Mouse (Mus musculus) urinary bladder, postnatal 36 days (tissue): Measurements from ENCODE around the gene Ttll1.

Experiments
- DNase-seq, 2 experiments: peaks; one replicate each; pipeline ENCODE4 v3.0.0; 2022; ENCODE audit warnings: low spot score in 2 of 2, mixed read lengths in 1 of 2

Gene Ttll1

DNA sequence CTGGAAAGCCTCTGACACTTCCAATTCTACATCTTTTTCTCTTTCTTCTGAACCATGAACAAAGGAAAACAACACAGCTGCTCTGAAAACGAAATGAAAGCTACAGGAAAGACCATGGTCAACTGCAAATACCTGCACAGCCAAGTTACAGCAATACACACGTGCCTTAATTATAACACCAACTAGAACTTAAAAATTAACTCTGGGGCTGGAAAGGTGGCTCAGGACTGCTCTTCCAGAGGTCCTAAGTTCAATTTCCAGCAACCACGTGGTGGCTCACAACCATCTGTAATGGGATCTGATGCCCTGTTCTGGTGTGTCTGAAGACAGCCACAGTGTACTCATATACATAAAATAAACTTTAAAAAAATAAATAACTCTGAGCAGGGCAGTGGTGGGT lies 55.7 kb downstream of the Ttll1 start:
- DNase-seq, result no peak

- no peak for DNase-seq
These were observed 56.3 kb downstream of the Ttll1 start for GRCm38 (mm10) chr15:83454419-83454818.

DNA sequence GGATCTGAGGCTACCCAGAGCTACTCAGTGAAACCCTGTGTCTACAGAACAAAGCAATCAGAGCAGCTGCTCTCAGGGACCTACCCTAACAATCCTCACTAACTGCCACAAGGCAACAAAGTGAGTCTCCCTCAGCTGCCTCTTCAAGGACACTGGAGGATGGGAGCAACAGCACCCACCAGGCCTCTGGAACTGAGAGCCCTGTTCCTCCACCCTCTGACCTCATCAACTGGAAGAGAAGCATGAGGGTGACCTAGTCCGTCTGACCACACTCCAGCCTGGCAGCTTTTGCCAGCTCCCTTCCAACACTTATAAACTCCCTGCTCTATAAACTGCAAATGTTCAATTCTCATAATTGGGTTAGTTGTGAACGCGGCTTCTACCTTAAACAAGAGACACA lies 56.8 kb downstream of the Ttll1 start:
- no peak for DNase-seq

DNA sequence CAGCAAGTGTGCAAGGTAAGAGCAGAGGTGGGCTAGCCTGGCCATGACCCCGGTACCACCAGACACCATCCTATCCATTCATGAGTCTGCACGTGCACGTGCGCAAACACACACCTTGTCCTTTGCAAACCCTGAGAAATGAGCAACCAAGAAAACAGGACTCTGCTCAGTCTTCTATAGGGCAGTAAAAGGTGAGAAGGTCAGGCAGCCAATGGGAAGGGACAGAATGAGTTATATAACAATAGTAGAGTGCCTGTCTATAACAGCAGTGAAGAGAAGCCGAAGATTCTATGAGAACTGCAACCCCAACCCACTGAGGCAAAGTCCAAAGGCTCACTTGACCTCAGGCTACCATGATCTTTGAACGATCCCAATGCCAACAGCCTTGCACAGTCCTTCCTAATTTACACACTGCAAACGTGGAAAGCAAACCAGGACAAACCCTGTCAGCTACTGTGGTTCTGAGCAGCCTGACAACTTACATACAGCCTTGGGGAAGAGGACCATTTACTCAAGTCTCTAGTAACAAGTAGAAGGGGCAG lies 58.4 kb downstream of the Ttll1 start:
- DNase-seq, result no peak

DNA sequence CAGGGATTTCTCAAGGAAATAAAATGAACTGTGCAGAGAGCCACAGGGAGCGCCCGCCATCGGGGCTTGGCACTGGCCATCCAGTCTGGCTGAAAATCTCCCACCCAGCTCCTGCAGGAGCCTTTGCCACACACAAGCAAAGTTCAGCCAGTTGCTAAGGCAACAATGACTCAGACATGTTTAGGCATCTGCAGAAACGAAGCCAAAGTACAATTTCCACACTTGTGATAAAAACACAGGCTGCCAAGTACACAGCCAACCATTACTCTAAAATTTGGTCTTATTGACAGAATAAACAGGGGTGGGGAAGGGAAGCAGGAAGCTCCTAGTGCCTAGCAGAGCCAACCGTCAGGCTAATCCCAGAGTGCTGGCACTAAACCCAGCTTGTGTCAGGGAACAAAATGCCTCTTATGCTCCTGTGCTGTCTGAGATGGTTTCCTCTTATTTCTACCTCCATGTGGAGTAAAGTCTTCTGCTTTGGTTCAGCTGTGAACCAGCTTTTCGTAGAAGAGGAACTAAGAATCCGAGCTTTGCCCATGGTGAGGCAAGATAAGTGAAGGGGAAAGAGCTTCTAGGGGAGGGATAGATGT lies 59.0 kb downstream of the Ttll1 start:
- DNase-seq, result peak in 1 of 2 experiments; percentile 69

DNA sequence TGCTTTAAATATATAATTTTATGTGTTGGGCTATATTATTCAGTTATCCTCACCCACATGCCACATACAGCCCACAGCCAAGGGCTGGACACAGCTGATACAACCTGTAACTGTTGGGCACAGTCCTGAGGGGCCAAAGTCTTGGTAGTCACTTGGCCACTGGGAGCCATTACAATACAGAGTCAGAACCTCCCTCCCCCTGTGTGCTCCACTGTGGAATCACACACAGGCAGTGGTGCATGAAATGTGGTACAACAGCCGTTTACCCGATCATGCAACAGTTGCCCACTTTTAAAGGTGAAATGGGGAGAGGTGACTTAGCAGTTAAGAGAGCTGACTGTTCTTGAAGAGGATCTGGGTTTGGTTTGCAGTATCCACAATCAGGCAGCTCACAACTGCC lies 60.7 kb downstream of the Ttll1 start:
- DNase-seq, result no peak

- no peak for DNase-seq
These were observed 62.0 kb downstream of the Ttll1 start for GRCm38 (mm10) chr15:83448646-83449045.

DNA sequence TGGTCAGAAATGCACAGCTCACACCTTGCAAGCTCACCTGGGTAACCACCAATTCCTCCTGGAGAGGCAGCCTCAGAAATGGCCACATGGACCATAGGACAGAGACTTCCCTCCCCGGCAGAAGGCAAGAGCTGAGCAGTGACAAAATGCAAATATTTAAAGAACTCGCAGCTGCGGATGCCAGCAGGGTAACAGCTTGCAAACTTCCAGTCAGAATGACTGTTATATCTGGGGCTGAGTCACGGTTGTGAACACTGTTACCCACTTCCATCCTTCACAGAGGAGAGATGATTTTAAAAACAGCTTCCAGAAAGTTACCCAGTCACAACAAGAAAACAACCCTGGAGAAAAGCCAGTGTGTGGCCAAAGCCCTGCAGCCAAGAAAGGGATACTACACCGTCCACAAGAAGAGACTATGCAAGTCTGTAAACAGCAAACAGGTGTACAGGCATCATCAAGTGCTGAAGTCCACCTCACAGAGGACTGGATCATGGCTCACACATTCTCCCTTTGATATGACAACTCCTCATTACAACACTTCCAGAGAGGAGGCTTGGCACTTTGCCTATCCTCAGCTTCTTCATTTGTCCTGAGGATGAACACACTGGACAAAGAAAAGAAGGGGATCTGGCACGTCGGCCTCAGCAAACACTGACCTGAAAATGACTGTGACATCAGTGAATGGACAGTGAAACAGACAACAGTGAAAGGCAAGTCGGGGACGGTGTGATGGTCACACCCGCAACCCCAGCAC lies 62.7 kb downstream of the Ttll1 start:
- DNase-seq, result no peak

- DNase-seq, result no peak
These were observed 64.8 kb downstream of the Ttll1 start for GRCm38 (mm10) chr15:83445908-83446307.

DNA sequence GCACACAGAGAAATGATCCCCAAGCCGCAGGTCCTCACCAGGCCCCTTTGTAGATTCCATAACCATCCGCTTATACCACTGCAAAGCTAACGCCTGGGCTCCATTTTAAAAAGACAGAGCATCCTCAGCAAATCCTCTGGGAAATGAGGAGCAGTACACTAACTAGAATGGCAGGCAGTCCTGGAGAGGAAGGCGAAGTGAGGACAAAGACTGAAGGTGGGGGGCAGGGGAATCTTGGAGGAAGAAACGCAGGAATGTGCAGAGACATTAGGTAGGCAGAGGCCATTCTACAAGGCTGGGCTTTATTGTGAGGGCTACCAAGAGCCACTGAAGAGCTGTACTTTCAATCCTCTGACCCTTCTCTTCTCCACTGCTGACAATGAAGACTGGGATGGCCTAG lies 65.3 kb downstream of the Ttll1 start:
- no peak for DNase-seq

DNA sequence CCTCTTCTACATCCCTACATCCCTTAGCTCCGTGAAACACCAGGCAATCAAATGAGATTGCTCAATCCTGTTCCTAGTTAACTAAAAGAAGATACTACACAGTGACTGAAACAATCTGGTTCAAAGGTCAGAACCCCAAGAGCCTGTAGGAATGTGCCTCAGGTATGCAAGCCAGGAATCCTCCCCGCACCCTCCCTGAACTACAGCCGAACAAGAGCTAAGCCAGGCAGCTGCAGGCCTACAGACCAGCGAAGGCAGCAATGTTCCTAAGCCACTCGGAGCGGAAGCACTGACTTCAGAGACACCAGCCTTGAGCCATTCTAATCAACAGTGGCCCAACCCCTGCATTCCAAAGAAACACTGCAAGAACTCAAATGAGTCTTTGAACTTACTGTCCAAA lies 66.3 kb downstream of the Ttll1 start:
- no peak for DNase-seq

- no peak for DNase-seq
These were observed 68.1 kb downstream of the Ttll1 start for GRCm38 (mm10) chr15:83442495-83443037.

DNA sequence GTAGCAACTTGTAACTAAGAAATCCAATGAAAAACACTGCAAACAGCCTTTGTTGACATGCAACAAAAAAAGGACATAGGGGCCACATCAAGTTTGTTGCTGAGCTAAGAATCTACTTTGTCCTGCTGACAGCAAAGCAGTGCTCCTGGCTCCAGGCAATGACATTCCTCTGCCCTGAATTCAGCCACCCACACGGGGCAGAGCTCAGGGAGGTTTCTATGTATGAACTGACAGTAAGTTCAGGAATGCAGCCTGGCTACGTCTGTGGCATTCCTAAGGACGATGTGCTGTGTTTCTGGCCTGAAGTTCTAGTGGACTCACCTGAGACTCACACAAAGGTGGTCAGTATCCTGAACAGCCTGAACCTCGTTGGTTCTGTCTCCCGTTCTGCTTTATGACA lies 70.0 kb downstream of the Ttll1 start:
- no peak for DNase-seq

DNA sequence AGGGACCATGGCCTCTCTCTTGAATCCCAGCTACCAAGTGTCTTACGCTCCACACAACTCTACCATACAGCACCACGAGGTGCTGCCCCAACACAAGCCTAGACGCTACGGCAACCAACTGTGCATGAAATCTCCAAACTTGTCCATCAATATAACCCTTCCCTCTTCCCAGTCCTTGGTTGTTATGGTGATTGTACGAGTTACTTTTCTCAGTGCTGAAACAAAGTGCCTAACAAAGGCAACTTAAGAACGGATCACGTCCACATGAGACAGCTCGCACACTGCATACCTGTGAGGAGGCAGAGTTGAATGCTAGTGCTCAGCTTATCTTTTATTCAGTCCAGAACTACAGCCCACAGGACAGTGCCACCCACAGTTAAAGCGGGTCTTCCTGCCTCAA lies 74.2 kb downstream of the Ttll1 start:
- no peak for DNase-seq

DNA sequence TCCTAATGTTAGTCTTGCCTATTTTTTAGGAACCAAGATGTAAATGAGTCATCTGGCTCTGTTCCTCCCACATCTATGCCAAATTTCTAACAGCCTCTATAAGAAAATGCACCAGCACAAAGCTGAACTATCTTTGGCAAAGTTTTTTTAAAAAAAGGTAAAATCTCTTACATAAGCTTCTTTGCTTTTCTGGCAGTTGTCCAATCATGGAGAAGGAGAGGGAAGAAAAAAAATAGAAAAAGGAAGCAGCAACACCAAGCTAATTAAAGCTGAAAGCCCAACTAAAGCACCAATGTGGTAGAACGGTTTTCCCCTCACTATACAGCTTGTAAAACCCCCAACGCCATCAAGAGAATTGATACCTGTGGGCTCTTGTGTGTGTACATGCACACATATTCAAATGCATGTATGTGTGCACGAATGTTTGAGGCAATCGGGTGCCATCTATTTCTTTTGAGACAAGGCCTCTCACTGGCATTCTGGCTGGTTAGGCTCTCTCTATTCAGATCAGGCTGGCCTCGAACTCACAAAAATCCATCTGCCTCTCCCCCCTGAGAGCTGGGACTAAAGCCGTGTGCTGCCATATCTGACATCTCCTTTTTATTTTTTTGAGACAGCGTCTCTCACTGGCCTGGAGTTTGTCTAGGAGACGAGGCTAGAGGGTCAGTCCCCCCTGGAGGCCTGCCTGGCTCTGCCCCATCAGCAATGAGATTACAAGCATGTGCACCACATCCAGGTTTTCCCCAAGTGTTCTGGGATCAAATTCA lies 75.2 kb downstream of the Ttll1 start:
- DNase-seq, result no peak

- DNase-seq, result no peak
These were observed 76.0 kb downstream of the Ttll1 start for GRCm38 (mm10) chr15:83434692-83435091.
